Mouse (Mus musculus) adrenal gland, adult 18-20 months (tissue): ENCODE results near the gene Qdpr. TPM values are rescaled to one million over a fixed set of nuclear protein-coding genes. Genes with fewer than 3 reads are reported as not detected.
A peak's percentile ranks its signal among the peaks of the same experiment; 100 is the strongest.
"Not testable (repeated sequence)": the region's sequence is repeated elsewhere in the genome, so short reads cannot be mapped to it uniquely, and the experiment has no call there.

Experiments used
- DNase-seq, 2 experiments: peaks; one replicate each; pipeline ENCODE4 v3.0.0; 2021 to 2022; ENCODE audit warnings: low spot score in 2 of 2
- total RNA-seq, 2 experiments: library from RNA; stranded (reverse); gene quantifications; 1 replicate in 1 of 2; 2 replicates in 1 of 2; pipeline ENCODE4 v1.2.3; 2021

Qdpr gene
- total RNA-seq, 2 experiments from 2014 or later: 116 to 128 TPM

GRCm38 (mm10) chr5:45472880-45473450 lies 22.9 kb upstream of the Qdpr start:
- no peak for DNase-seq

GRCm38 (mm10) chr5:45454456-45454855 lies 4.4 kb upstream of the Qdpr start:
- DNase-seq: no peak

GRCm38 (mm10) chr5:45453451-45453850 lies 3.4 kb upstream of the Qdpr start, which contains the start of gene Clrn2:
Gene Clrn2, plus strand, starts transcription at chr5:45453751.
- no peak for DNase-seq

- no peak for DNase-seq
Observed at GRCm38 (mm10) chr5:45449206-45449605, 830 bp downstream of the Qdpr start.

GRCm38 (mm10) chr5:45448676-45449075 lies 1.4 kb downstream of the Qdpr start:
- DNase-seq: no peak

- DNase-seq: no peak
Observed at GRCm38 (mm10) chr5:45444130-45444832, 5.8 kb downstream of the Qdpr start.

- no peak for DNase-seq
Observed at GRCm38 (mm10) chr5:45441745-45442144, 8.3 kb downstream of the Qdpr start.

- no peak for DNase-seq
Observed at GRCm38 (mm10) chr5:45441124-45441523, 8.9 kb downstream of the Qdpr start.

GRCm38 (mm10) chr5:45438301-45438700 lies 11.7 kb downstream of the Qdpr start:
- DNase-seq: no peak

- no peak for DNase-seq
Observed at GRCm38 (mm10) chr5:45437826-45438225, 12.2 kb downstream of the Qdpr start.

- DNase-seq: no peak
Observed at GRCm38 (mm10) chr5:45435967-45436950, 13.8 kb downstream of the Qdpr start.

- peak in 1 of 2 experiments; percentile 0 for DNase-seq
Observed at GRCm38 (mm10) chr5:45427891-45428290, 22.1 kb downstream of the Qdpr start.

- no peak for DNase-seq
Observed at GRCm38 (mm10) chr5:45426416-45427034, 23.5 kb downstream of the Qdpr start.

GRCm38 (mm10) chr5:45425771-45426170 lies 24.3 kb downstream of the Qdpr start:
- not testable (repeated sequence) for DNase-seq

GRCm38 (mm10) chr5:45424021-45424886 lies 25.8 kb downstream of the Qdpr start:
- DNase-seq: peak; percentile 48 to 56

GRCm38 (mm10) chr5:45421881-45422844 lies 27.9 kb downstream of the Qdpr start:
- peak in 1 of 2 experiments; percentile 0 for DNase-seq

GRCm38 (mm10) chr5:45419841-45420638 lies 30.0 kb downstream of the Qdpr start:
- DNase-seq: peak; percentile 11 to 32

GRCm38 (mm10) chr5:45417859-45418443 lies 32.1 kb downstream of the Qdpr start:
- no peak for DNase-seq
